Mouse (Mus musculus): ENCODE data around the gene Trpc7.

Gene Trpc7

DNA sequence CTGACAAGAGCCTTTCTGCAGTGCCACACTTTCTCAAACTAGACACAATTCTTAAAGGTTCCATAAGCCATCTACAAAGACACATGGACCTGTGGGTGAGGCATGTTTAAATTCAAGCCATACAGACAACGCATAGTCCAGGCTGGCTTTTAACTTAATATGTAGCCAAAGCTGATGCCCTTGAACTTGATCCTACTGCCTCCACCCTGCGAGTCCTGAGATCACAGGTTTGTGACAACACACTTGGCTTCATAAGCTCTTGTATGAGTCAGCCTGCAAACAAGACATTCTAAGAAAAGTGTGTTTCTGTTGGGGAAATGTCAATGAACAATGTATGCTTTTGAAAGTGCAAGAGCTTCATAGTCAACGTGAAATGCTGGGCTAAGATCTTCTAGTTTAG lies 102.9 kb downstream of the Trpc7 start:
- DNase-seq (ENCODE audit: low spot score in 2 of 2), result no peak

DNA sequence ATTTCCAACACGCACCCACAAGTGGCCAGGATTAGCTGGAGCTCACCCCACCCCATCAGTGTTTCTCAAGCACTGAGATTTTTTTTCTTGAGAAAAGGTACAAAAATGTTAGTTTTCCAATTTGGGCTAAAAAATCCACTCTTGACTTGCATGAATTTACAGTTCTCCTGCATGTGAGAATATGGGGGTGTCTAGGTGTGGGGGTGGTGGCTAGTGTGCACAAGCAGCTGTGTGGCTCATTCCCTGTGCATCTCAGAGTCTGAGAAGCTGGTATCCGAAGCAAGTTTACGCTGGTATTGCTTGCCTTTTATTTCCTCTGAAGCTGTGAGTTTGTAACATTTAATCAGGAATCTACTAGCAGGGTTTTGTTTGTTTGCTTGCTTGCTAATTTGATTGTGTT lies 105.1 kb downstream of the Trpc7 start:
- no peak for DNase-seq (ENCODE audit: low spot score in 2 of 2)

DNA sequence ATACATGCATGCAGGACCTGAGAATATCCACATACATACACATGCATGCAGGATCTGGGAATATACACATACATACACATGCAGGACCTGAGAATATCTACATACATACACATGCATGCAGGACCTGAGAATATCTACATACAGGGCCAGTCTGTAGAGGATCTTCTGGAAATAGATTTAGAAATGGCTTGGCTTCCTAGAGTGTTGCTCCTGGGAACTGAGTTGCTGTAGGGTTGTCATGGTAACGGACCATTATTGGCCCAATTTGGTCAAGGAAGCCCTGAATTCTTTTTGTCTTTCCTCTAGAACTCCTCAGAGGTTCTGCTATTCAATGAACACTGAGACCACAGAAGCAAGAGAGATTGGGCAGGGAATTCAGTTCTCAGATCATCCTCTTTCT lies 113.2 kb downstream of the Trpc7 start:
- DNase-seq (ENCODE audit: low spot score in 2 of 2), result no peak

DNA sequence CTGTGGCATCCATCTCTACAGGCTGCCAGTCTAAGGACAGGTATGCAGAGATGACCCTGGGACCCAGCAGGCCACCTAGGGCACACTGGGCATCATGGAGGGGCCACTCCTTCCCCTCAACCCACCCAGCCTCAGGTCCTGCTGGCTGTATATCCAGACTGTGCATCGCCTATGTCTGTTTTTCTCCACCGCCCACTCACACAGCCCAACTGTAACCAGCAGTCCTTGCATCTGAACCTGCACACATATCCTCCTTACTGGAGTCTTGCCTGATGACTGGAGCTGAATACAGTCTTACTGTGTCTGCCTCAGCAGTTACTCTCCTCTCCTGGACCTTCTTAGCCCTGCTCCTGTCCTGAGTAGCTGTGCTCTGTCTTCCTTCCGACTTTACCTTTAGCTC lies 114.1 kb downstream of the Trpc7 start:
- DNase-seq (ENCODE audit: low spot score in 2 of 2), result no peak

DNA sequence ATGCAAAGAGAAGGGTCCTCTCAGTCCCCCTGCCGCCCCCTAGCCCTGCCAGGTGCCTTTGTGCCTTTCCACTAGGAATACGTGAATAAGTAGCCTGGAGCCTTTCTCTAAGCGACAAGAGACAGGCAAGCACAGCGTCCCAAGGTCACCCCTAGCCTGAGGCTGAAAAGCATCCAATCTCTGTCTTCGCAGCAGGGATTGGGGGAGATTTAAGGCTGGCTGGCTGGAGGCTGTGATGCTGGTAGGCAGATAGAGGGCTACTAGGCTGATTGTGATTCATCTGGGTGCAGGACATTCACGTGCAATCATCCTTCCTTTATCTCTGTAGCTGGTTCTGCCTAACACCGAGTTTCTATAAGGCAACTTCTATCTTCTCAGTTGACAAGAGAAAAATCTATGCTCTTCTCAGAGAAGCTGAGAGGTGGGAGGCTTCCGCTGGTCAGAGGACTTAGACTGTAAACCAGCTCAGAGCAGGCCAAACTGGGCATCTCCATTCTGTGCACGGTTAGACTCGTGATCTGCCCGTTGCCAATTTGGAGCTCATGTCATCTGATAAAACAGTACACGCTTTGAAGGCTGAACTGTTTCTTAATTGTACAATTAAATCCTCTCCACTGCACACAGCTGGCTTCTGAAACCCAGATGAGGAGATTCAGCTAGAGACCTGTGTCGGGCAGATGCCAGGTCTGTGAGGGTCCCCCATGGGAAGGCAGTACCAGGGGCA lies 114.9 kb downstream of the Trpc7 start:
- no peak for DNase-seq (ENCODE audit: low spot score in 2 of 2)

DNA sequence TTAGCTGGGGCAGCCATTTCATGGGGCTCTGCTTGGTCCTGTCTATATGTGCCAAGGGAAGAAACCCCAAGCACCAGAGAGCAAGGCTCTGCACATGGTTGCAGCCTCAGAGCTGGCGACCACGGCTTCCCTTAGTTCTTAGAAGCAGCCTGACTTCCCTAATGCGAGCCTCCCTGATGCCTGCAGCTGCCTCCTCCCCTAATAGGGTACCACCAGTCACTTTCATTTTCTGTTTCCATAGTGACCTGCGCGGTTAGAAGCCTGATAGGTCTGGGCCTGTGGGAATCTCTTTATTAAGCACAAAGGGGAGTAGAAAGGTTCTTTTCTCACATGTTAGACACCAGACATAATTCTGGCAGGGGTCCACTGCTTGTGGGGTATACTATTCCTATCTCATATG lies 121.5 kb downstream of the Trpc7 start:
- DNase-seq (ENCODE audit: low spot score in 2 of 2), result no peak

DNA sequence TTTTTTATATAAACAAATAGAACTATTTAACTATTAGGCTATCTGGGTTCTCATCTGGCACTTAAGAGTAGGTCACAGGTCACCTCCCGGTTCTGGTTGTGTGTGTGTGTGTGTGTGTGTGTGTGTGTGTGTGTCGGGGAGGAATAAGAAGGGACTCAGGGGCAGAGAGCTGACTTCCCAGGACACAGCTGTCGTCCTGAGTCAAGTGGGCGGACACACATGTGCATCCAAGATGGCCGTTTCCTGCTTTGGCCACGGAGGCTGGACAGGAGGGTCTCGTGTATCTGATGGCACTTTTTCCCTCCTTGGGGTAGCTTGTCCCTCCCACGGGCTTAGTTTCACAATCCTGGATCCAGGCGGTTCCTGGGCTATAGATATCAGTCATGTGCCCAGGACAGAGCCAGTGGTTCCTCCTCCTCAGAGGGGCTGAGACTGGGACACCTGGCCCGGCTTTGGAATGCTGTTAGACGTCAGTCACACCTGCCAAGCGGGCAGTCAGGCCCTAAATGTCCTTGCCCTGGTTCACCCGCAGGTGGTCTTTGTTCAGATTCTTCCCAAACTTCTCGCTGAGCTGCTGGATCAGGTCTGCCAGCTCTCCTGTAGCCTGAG lies 122.4 kb downstream of the Trpc7 start:
- no peak for DNase-seq (ENCODE audit: low spot score in 2 of 2)

DNA sequence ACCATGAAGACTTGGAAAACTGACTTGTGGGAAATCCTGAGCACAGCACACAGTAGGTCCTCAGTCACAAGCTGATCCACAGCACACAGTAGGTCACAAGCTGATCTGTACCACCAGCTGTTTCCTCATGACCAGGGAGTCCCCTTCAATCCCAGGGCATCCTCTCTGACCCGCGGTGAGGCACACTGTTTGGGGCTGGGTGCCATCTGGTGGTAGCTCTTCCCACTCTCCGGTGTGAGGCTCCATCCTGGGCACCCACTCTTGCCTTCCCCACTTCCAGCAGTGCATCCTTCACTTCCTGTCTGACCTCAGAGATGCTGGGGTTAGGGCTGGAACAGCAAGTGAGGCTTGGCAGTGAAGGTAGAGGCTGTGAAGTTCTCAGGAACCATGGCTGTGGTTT lies 123.2 kb downstream of the Trpc7 start:
- no peak for DNase-seq (ENCODE audit: low spot score in 2 of 2)

DNA sequence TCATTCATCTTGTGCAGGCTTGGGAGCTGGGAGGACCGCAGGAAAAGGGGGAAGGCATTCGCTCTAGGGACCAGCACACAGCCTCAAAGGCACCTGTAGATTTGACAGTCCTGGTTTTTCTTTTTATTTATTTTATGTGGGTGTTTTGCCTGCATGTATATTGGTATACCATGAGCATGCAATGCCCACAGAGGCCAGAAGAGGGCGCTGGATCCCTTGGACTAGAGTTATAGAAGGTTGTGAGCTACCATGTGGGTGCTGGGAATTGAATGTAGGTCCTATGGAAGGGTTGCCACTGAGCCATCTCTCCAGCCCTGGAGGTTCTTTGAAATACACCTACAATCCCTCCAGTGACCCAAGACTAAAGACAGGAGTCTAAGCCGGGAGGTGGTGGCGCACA lies 125.0 kb downstream of the Trpc7 start:
- DNase-seq (ENCODE audit: low spot score in 2 of 2), result no peak

DNA sequence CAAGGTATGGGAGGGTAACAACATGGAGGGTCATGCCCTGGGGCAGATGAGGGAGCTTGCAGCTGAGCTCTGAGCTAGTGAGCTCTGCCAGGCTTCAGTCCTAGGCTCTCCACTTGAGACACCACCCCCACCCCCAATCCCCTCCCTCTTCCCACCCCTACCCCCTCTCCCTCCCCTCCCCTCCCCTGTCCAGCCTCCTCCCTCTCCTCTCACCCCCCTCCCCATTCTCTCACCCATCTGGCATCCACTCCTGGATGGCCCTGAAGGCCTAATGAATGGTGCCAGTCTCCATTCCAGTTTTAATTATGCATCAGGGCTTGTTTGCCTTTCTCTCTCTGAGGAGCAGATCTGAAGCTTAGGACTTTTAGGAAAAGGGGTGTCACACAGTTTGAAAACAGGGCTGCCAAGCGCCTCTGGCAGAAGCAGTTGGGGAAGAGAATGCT lies 125.6 kb downstream of the Trpc7 start:
- no peak for DNase-seq (ENCODE audit: low spot score in 2 of 2)

DNA sequence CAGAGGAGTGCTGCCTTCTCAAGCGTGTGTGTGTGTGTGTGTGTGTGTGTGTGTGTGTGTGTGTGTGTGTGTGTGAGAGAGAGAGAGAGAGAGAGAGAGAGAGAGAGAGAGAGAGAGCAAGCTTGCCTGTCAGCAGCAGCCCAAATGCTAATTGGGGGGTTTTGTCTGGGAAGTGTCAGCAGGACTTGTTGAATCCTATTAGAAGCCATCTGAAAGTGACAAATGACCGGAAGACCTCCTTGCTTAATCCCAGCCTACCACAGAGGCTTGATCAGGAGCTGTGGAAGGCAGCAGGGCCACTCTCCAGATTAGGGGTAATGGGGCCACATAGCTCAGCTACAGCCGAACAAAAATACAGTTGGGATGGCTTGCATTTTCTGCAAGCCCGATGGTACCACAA lies 126.4 kb downstream of the Trpc7 start:
- DNase-seq (ENCODE audit: low spot score in 2 of 2), result no peak

DNA sequence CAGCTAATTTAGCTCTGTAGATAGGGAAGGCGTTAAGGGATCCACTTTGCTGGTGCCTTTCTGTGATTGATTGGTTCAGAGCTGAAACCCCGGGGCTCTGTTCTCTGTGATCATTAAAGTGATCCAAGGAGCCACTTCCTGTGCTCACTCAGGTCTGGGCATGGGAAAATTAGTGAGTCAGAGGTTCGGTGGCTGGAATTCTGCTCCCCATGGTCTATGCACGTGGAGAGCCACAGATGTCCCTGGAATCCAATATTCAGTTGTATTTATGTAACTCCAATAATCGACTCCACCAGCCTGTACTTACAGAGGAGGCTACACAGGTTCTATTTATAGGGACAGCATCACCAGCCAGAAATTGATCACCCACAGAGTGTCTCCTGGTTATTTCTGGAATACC lies 129.6 kb downstream of the Trpc7 start:
- no peak for DNase-seq (ENCODE audit: low spot score in 2 of 2)

DNA sequence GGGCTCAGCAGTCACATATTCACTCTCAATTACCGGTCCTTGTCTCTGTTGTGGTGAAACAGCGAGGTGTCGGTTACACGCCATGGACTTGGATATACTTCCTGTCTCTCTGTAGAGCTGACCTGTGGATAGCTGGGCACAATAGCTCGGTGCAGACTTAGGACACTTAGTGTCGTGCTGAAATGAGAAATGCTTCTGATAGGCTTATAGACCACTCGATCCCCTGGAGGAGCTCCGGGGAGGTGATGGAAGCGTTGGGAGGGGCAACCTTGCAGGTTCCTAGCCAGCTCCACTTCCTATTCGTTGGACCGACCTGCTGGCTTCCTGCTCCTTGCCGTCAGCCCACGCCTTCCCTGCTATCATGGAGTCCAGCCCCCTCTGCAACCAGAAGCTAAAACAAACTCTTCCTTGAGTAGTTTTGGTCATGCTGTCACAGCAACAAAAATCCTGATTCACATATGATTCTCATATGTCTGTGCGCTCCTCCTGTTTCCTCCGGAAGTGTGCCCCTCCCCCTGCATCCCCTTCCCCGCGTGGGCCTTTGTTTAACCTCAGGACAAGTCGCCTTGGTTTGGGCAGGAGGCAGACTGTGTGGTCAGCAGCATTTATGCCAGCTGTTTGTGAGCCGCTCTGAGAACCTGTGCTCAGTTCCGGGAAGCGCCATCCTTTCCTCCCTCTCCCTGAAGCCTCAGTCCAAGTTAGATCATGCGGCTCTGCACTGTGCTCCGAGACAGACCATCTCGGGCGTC lies 130.3 kb downstream of the Trpc7 start:
- DNase-seq (ENCODE audit: low spot score in 2 of 2), result no peak

DNA sequence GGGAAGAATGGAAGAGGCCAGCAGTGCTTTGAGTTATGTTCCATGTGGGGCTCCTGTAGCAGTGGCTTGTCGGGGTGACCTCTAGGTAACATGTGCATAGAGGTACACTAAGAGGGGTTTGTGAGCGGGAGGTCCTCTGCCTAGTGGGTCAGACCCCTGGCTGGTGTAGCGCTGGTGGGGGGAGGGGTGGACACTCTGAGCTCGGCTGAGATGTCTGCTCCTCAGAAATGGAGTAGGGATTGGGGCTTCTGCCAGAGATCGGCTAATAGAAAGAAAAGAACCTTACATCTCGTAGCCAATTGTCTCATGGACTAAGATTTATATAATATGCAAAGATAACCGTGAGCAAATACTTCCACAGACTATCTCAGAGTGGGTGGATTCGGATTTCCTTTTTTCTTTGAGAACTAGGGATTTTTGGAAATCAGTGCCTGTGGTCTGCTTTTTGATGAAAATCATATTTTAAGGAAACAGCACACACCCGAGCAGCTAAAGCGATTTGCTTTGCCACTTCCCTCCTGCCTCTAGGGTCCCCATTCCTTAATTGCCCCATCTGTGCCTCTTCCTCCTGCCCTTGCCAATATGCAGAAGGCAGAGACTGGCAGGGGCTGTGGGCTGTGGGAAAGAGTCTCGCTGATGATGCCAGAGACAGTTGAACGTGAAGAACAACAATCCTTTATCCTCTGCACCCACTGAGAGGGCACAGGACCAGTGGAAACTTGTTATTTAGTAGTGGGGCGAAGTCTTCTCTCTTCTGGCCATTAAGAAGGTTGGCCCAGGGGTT lies 133.2 kb downstream of the Trpc7 start:
- no peak for DNase-seq (ENCODE audit: low spot score in 2 of 2)

DNA sequence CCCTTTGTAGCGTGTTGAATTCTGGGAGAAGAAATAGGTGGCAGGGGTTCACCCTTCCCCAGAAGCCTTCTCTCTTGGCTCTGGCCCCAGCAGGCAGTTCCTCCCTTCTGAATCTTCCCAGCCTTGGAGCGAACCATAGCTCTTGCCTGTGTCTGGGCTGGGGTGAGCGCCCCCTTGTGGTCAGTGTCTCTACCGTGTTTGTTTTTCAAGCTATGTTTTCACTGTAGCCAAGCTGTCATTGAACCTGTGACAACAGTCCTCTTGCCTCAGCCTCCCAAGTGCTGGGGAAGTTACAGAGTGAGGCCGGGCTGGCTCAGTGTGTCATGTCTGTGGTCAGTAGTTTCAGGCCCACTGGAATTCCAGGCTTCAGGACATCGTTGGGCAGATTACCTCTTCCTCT lies 137.3 kb downstream of the Trpc7 start:
- DNase-seq (ENCODE audit: low spot score in 2 of 2), result peak; percentile 26 to 61

DNA sequence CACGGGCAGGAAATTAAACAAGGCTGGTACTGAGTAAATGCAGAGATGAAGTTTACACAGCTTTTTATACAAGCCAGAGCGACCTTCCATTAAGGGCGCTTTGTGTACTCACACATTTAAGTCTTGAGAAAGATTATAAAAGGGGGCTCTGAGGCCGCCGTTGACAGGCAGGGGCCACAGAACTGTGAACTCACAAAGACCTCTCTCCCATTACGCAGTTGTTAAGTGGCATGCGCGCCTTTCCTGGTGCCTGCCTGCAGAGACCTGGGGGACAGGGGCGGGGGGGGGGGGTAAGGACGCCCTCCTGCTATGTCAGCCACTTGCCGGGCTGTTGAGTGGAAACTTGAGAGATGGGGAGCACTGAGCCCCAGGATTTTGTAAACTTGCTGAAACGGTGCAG lies 138.6 kb downstream of the Trpc7 start:
- DNase-seq (ENCODE audit: low spot score in 2 of 2), result no peak

DNA sequence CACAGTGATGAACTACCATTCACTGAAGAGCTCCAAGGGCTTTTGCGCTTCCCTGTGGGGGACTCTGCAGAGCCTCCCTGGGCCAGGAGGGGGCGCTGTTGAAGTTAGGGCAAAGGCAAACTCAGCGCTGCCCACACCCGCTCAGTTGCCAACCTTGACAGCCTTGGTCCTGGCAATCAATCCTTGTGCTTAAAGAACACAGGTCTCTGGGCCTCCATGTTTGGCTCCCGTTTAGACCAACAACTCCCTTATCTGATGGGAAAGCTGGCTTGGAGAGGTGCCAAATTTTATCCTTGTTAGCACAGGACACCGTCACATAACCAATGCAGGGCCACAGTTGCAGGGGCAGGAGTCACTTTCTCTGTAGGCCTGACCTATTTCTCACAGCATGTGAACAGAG lies 139.9 kb downstream of the Trpc7 start:
- peak in 1 of 2 experiments; percentile 8 for DNase-seq (ENCODE audit: low spot score in 2 of 2)

DNA sequence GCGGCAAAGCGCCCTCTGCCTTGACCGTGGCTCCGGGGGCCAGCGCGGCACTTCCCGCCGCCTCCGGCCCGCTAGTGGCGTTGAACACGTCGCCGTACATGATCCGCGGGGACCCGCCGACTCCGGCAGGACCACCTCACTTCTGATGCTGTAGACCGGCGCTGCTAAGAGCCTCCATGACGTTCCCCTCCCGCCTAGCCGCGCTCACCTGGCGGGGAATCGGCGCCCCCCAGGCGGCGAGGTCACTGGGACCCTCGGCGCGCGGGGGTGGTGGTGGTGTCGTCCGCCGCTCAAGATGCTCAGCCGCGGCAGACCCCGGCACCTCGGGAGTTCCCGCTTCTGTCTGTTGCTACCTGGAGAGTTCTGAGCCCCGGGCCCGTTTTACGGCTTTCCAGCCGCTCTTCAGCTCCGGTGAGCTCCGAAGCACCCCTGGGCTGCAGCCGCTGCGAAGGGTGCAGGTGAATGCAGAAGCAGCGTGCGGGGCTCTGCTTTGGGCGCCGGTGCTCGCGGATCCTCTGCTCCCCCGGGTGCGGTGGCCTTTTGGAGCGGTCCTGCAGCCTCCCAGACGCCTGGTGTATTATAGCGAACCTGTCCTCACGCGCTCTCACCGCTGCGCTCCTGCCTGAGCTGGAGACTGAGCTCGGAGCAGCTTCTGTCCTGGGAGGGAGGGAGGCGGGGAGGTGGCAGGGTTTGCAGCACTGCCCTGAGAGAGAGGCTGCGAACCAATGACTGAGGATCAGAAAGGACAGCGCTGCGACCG lies 142.4 kb downstream of the Trpc7 start, which contains the start of gene Gm45623:
Gene Gm45623 (minus strand): TSS at position 636 of the 760 bp plus-strand sequence.
- DNase-seq (ENCODE audit: low spot score in 2 of 2), result no peak

DNA sequence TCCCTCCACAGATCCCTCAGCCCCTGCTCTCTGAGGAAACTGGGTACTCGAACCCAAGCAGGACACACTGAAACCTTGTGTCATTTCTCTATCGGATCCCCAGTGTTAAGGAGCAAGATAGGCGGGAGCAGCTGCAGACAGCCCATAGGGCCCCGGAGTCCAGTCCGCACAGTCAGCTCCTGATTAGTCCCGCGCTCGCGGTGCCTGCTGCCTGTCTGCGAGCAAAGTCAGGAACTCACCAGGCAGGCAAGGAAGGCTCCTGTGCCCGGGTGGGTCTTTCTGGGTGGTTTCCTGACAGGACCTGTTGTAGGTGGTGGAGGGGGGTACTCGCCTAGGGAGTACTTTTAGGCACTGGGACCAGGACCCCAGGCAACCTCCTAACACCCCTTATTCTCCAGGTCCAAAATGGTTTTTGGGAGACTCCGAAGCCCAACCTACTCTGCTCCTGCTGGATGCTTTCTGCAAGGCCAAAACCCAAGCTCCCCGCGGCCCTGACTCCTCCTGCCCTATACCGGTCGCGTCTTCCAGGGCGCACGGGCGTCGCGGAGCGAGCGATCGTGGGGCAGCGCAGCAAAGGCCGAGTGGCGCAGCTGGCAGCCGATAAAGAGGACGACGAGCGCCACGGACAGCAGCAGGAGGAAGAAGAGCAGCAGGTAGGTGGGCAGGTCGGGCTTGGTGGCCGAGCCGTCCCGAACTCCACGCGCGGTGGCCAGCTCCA lies 143.2 kb downstream of the Trpc7 start:
- DNase-seq (ENCODE audit: low spot score in 2 of 2), result no peak

DNA sequence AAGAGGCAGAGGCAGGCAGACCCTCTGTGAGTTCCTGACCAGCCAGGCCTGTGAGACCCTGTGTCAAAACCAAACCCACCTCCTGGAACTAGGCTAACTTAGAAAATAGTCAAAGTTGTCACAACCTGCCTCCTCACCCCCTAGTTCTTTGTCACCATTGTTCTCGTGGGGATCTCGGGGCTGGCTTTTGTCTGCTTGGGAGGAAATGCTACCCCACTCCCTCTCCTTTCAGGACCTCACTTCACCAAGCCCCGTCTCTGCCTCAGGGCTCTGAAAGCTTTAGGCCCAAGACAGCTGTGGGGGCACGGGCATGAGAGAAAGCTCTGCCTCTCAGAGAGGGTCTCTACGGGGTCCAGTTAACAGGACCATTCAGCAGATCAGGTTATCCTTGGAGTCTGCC lies 144.0 kb downstream of the Trpc7 start:
- no peak for DNase-seq (ENCODE audit: low spot score in 2 of 2)

DNA sequence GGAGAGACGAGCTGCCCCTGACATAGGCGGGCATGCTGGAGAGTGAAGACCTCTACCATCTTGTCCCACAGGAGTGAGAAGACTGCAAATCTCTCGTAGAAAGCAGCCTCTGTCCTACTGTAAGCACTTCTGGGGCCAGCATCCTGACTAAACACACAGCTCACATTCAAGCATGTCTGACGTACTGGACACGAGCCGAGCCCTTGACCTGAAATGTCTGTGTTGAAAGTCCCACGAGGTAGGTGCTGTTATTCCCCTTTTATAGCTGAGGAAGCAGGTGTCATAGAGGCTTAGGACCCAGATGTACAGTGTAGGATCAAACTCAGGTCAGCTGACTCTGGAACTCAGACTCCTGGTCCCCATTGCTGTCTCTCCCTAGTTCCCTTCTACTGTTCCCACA lies 146.4 kb downstream of the Trpc7 start:
- no peak for DNase-seq (ENCODE audit: low spot score in 2 of 2)
